8 mouse cellular contexts compared by ENCODE assay signal in the genomic region with DNA sequence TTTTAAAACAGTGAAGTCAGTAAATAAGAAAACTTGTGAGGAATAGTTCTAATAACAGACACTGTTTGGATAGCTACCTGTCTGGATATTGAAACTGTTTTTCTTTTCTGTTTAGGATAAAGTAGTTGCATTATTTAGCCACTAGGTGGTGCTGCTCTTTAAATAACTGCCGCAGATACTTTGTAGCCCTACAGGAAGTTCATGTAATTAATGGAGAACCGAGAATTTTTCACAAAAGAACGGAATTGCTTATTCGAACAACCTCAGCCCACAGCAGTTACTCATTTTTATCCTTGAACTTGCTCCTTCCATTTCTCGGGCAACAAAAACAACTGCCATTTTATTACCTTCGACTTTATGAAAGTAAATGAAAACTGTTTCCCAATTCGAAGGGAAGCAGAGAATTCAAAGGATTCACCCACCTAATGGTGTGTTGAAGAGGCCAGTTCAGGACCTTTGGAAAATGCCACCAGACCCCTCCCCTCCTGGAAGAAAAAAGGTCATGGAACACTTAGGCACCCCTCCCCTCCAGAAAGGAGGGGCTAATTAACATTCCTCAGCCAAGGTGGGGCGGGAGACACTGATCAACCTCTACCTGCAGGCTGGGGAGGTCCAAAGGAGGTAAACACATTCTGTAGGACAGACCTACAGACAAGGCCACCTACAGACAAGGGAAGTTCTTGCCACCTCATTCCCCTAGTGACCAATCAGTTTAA.
DNase-seq lines count a peak whose midpoint lies in the region; ATAC-seq lines count a peak whose summit lies in the region.

No protein-coding gene starts in this region.

- no peaks in the 10 kb centered on the region for H3K9me3 ChIP-seq in forebrain, embryonic 15.5 days

- DNase-seq in left cerebral cortex, adult 11 months (ENCODE audit: low spot score) = peak; percentile 23
- no peak for DNase-seq in left cerebral cortex, adult 9 months (ENCODE audit: low spot score in 2 of 2)
- peak; percentile 69 for DNase-seq in kidney, adult 9 months
- no peak for DNase-seq in layer of hippocampus, adult 8-10 months (ENCODE audit: low spot score in 2 of 2)
- DNase-seq in frontal cortex, postnatal 14 days (ENCODE audit: low spot score in 2 of 2) = no peak

- H3K36me3 ChIP-seq in forebrain, embryonic 15.5 days = no peaks in the 10 kb centered on the region

- WGBS in forebrain, embryonic 15.5 days = 15% methylated on average over 8 of the region's 8 CpGs

- H3K4me2 ChIP-seq in forebrain, embryonic 15.5 days (replicated peaks) = peak overlapping the region; percentile 39

- H3K4me3 ChIP-seq in brown adipose tissue, adult 24 weeks (ENCODE audit: insufficient read depth, low read depth, low read length) = peak overlapping the region; percentile 42
- H3K4me3 ChIP-seq in forebrain, embryonic 15.5 days = peak overlapping the region; percentile 27

- no peak overlapping the region for H3K27ac ChIP-seq in brown adipose tissue, adult 24 weeks (replicated peaks; ENCODE audit: low read depth, low read length)
- H3K27ac ChIP-seq in forebrain, embryonic 15.5 days (replicated peaks) = no peak overlapping the region

- no peaks in the 10 kb centered on the region for H3K4me1 ChIP-seq in brown adipose tissue, adult 24 weeks (ENCODE audit: control insufficient read depth, insufficient read depth, insufficient read length, low read length)
- H3K4me1 ChIP-seq in forebrain, embryonic 15.5 days = peaks cover 6% of the 10 kb centered on the region; the same call in 1 of the 2 replicates

- H3K27me3 ChIP-seq in forebrain, embryonic 15.5 days = no peaks in the 10 kb centered on the region

- no peak overlapping the region for H3K9ac ChIP-seq in forebrain, embryonic 15.5 days (replicated peaks)

- peak; percentile 79 for ATAC-seq in forebrain, embryonic 15.5 days (replicated peaks)
- peak; percentile 93 for ATAC-seq in megakaryocyte-erythroid progenitor cell, adult 5-6 weeks (replicated peaks; ENCODE audit: low FRiP score, low TSS enrichment, poor library complexity, severe bottlenecking)

Comparison
In these comparisons a context has a peak if more than half of its experiments do, and no peak if none do; other contexts are left out.
1. DNase-seq: peak in left cerebral cortex, adult 11 months (single experiment) and kidney, adult 9 months (single experiment); none in left cerebral cortex, adult 9 months (0 of 2), layer of hippocampus, adult 8-10 months (0 of 2) and frontal cortex, postnatal 14 days (0 of 2).